Mouse (Mus musculus) limb, embryonic 10.5 days (tissue): ENCODE measurements around the gene BC048679. TPM values are rescaled to one million over a fixed set of nuclear protein-coding genes. Genes with fewer than 3 reads are reported as not detected.

Source experiments
- DNase-seq: peaks from one replicate; pipeline ENCODE4 v3.0.0-alpha.2; 2017; ENCODE audit warnings: low spot score
- H3K27ac ChIP-seq: fragments of 300-500 bp; sonication (generic); 2 replicates; pipeline ENCODE4 v1.5.1; 2016; ENCODE audit warnings: mild to moderate bottlenecking
- H3K27me3 ChIP-seq: fragments of 300-500 bp; sonication (generic); 2 replicates; pipeline ENCODE4 v1.6.1; 2016; ENCODE audit warnings: low read depth, mild to moderate bottlenecking; ENCODE audit not compliant: poor library complexity, severe bottlenecking
- H3K36me3 ChIP-seq: fragments of 300-500 bp; sonication (generic); 2 replicates; pipeline ENCODE4 v1.6.1; 2016; ENCODE audit warnings: mild to moderate bottlenecking, moderate library complexity
- H3K4me1 ChIP-seq: fragments of 300-500 bp; sonication (generic); 2 replicates; pipeline ENCODE4 v1.6.1; 2016
- H3K4me3 ChIP-seq: fragments of 300-500 bp; sonication (generic); 2 replicates; pipeline ENCODE4 v1.5.1; 2016; ENCODE audit warnings: mild to moderate bottlenecking, moderate library complexity
- H3K9me3 ChIP-seq: fragments of 300-500 bp; sonication (generic); replicated peaks from 2 replicates; pipeline ENCODE4 v1.6.1; 2016; ENCODE audit warnings: mild to moderate bottlenecking
- WGBS: fragments of 180-500 bp; shearing (Covaris S2); methylation state at CpG from one replicate; pipeline ENCODE4 v1.1.7; 2016; 5-methylcytosine and 5-hydroxymethylcytosine counted together
- microRNA counts: library from miRNA; unstranded; fragments of <30 nt; microRNA quantifications from one replicate; lab custom pipeline; 2017
- polyA plus RNA-seq: library from polyadenylated mRNA; unstranded; fragments of >200 nt; fragmentation: Nextera tagmentation; extraction: Ambion mirVana; gene quantifications from 2 replicates; pipeline ENCODE4 v1.2.1, GENCODE M21; 2016

The BC048679 gene
- polyA plus RNA-seq, 1 experiment from 2014 or later, result not detected

GRCm38 (mm10) chr7:81462815-81463214 lies 35.3 kb downstream of the BC048679 start:
- no peak overlapping the region for H3K27ac ChIP-seq
- 84% methylated on average over 3 of the region's 3 CpGs for WGBS
- no peaks in the 10 kb centered on the region for H3K4me1 ChIP-seq
- H3K4me3 ChIP-seq, result no peak overlapping the region
- H3K36me3 ChIP-seq, result no peaks in the 10 kb centered on the region
- DNase-seq, result peak; percentile 17
- H3K27me3 ChIP-seq, result peaks cover 30% of the 10 kb centered on the region
- H3K9me3 ChIP-seq, result no peaks in the 10 kb centered on the region

- Histone ChIP-seq H3K4me3 (peak within 1 kb of the TSS; percentile 55), H3K27ac (peak within 1 kb of the TSS; percentile 53), H3K36me3 (no peaks in the 10 kb centered on the region), H3K9me3 (no peaks in the 10 kb centered on the region), H3K27me3 (peaks cover 93% of the 10 kb centered on the region), H3K4me1 (peaks cover 27% of the 10 kb centered on the region)
- peak; percentile 48 for DNase-seq
- 1% methylated on average over 28 of the region's 28 CpGs for WGBS
These were observed 42.9 kb downstream of the BC048679 start, which contains the start of gene Cpeb1 for GRCm38 (mm10) chr7:81455155-81455651. Cpeb1 (minus strand) TSS chr7:81455465.

GRCm38 (mm10) chr7:81454331-81455039 lies 43.6 kb downstream of the BC048679 start:
- Histone ChIP-seq H3K27me3 (peaks cover 94% of the 10 kb centered on the region), H3K4me1 (peaks cover 27% of the 10 kb centered on the region), H3K27ac (peak overlapping the region; percentile 53), H3K9me3 (no peaks in the 10 kb centered on the region), H3K36me3 (no peaks in the 10 kb centered on the region), H3K4me3 (peak overlapping the region; percentile 55)
- DNase-seq, result peak; percentile 46
- WGBS, result 2% methylated on average over 62 of the region's 87 CpGs

DNA sequence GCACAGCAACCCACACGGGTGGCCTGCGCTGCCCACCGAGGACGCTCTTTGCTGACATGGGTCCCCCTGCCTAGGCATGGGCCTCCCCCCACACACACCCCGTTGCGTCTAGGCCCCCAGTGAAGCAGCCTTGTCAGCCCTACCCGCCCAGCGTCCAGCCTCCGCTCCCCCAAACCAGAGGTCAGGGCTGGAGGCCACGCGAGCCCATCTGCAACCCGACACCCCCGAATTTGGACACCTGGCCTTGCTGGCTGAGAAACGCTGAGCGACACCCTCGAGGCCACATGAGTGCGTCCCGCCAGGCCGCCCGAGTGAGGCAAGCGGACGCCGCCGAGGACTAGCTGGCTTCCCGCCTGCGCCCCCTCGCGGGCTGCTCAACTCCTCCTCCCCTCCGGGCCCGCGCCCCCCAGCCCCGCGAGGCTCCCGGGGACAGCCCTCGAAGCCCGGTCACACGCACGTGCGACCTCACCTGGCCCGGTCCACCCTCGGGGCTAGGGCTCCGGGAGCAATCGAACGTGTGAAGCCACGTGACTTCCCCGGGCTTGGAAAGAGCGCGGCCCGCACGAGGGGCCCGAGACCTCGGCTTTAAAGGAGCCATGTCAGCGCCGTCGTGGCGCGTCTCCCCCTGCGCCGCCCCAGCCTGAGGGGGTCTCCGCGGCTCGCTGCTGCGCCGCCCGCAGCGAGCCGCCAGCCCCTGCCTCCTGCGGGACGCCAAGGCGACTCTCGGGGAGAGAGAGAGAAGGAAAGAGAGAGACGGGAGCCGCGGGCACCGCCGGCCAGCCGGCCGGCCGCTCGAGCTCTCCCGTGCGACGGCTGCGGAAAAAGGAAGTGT lies 44.4 kb downstream of the BC048679 start:
- 5% methylated on average over 78 of the region's 84 CpGs for WGBS
- H3K36me3 ChIP-seq, result no peaks in the 10 kb centered on the region
- H3K27ac ChIP-seq, result peak overlapping the region; percentile 53
- peaks cover 86% of the 10 kb centered on the region for H3K27me3 ChIP-seq
- H3K4me3 ChIP-seq, result peak overlapping the region; percentile 55
- DNase-seq, result peak; percentile 68
- no peaks in the 10 kb centered on the region for H3K9me3 ChIP-seq
- peaks cover 27% of the 10 kb centered on the region for H3K4me1 ChIP-seq

- peak; percentile 60 for DNase-seq
- peaks cover 27% of the 10 kb centered on the region for H3K4me1 ChIP-seq
- peak overlapping the region; percentile 55 for H3K4me3 ChIP-seq
- H3K27me3 ChIP-seq, result peaks cover 80% of the 10 kb centered on the region
- peak overlapping the region; percentile 25 for H3K27ac ChIP-seq
- no peaks in the 10 kb centered on the region for H3K9me3 ChIP-seq
- 2% methylated on average over 21 of the region's 21 CpGs for WGBS
- H3K36me3 ChIP-seq, result no peaks in the 10 kb centered on the region
These were observed 45.1 kb downstream of the BC048679 start for GRCm38 (mm10) chr7:81452971-81453441.

MicroRNA genes within 50 kb of the gene (microRNA counts, 519-probe panel; counts per million panel counts)
- microRNA mmu-miR-1839-3p (lab: Ali Mortazavi, UCI), result 684 counts per million, percentile 72 among the panel's probes with 10 or more counts
- 684 counts per million, percentile 72 among the panel's probes with 10 or more counts for microRNA mmu-miR-1839-5p (lab: Ali Mortazavi, UCI)

Other genes with a start within 250 kb of the BC048679 start
- 1,200 and 1,332 TPM in 2 replicates for gene Rps17, start 153.0 kb downstream of the BC048679 start, polyA plus RNA-seq
- gene Cpeb1, start 42.8 kb downstream of the BC048679 start, polyA plus RNA-seq, result 0.08 TPM in 1 of 2 replicates, not detected in the other
- 0.08 and 0.10 TPM in 2 replicates for gene Ap3b2, start 4.4 kb downstream of the BC048679 start, polyA plus RNA-seq
- gene Fsd2, start 68.7 kb upstream of the BC048679 start, polyA plus RNA-seq, result 0.08 and 0.15 TPM in 2 replicates
- 2.6 and 2.7 TPM in 2 replicates for gene Whamm, start 73.0 kb upstream of the BC048679 start, polyA plus RNA-seq
- 14.3 and 23.3 TPM in 2 replicates for gene Homer2, start 209.2 kb upstream of the BC048679 start, polyA plus RNA-seq